Mouse (Mus musculus): ENCODE data around the gene Rell1.

Gene Rell1

GRCm38 (mm10) chr5:63956411-63956810, 12.3 kb downstream of the Rell1 start:
- intact Hi-C loops (cut with DNase I): no loop called here

- intact Hi-C loops (cut with DNase I): loop anchor here (5.0 kb wide), 1 partner anchor 46 kb away; no protein-coding TSS in a partner anchor
Observed at GRCm38 (mm10) chr5:63953401-63954032, 15.2 kb downstream of the Rell1 start.

GRCm38 (mm10) chr5:63952039-63952438, 16.7 kb downstream of the Rell1 start:
- intact Hi-C loops (cut with DNase I): loop anchor here (5.0 kb wide), 1 partner anchor 45 kb away; no protein-coding TSS in a partner anchor

DNA sequence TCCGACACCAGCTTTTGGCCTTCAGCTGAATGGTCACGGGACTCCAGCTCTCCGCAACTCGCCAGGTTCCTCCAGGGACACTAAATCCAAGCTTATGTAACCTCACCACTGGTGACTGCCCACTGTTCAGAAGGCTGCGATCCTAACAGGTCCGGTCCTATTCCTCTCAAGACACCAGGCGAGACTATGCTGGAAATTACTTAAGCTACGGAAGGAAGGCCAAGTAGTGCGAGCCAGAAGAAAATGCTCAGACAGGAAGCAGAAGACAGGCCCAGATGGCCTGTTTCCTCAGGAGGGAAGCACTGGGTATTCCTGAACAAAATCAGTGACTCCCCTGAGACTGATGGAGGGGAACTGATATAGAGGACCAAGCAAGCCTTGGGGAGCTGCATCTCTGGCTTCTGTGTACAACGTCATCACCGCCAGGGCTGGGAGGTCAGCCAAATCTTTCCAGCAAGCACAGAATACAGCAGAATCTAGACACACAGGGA, 17.2 kb downstream of the Rell1 start:
- intact Hi-C loops (cut with DNase I): loop anchor here (5.0 kb wide), 1 partner anchor 44 kb away; no protein-coding TSS in a partner anchor

DNA sequence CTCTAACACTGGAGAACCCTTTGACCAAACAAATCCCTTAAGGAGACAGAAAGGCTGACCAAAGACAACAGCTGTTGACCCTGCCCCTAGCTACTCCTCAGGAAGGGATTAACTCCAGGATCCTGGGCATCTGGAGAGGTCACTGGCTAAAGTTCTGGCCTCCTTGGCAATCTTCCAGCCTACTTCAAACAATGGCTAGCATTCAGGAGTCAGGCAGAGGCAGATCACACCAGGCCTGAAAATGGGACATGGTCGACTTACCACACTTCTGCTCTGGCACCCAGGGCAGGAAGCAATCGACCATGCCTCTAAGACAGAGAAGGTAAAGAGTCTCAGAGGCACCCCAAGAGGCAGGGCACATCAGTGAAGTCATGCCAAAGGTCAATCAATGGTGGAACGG, 19.5 kb downstream of the Rell1 start:
- intact Hi-C loops (cut with DNase I): no loop called here

GRCm38 (mm10) chr5:63947526-63947925, 21.2 kb downstream of the Rell1 start:
- intact Hi-C loops (cut with DNase I): no loop called here

- intact Hi-C loops (cut with DNase I): no loop called here
Observed at GRCm38 (mm10) chr5:63943291-63943690, 25.4 kb downstream of the Rell1 start.

GRCm38 (mm10) chr5:63941891-63942290, 26.8 kb downstream of the Rell1 start:
- intact Hi-C loops (cut with DNase I): no loop called here

DNA sequence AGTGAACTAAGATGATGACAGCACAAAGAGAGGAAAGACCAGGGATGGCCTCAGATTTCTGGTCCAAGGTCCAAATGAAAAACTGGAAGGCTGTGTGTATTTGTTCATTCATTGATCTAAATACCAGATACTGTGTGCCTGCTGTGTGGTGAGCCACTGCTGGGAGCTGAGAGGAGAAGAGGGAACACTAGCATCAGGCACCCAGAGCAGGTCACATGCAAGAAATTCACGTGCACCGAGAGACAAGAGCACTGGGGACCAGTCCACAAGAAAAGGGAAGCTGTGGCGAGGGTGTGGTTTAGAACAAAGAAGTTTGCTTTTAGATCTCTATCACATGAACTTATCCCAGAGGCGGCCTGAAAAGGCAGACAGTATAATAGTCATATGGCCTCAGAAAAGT, 30.1 kb downstream of the Rell1 start:
- intact Hi-C loops (cut with DNase I): no loop called here

- intact Hi-C loops (cut with DNase I): no loop called here
Observed at GRCm38 (mm10) chr5:63936740-63937139, 32.0 kb downstream of the Rell1 start.

DNA sequence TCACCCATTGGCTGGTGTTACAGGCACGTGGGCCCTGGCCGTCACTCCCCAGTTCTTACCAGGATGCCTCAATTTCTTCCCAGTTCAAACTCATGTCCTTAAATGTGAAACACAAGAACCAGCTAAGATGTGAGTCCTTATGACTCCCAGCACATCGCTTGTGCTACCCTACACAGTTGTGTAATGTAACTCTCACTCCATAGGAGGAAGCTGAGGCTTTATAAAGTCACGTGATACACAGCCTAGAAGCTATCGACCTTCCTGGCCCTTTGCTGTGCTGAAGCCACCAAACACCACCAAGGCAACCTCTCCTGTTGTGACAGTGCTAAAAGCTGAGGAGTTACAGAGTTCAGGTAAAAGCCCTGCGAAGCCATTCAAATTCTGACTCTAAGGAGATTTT, 33.1 kb downstream of the Rell1 start:
- intact Hi-C loops (cut with DNase I): no loop called here

- intact Hi-C loops (cut with DNase I): no loop called here
Observed at GRCm38 (mm10) chr5:63932829-63933228, 35.9 kb downstream of the Rell1 start.

GRCm38 (mm10) chr5:63930824-63931358, 37.8 kb downstream of the Rell1 start:
- intact Hi-C loops (cut with DNase I): no loop called here

DNA sequence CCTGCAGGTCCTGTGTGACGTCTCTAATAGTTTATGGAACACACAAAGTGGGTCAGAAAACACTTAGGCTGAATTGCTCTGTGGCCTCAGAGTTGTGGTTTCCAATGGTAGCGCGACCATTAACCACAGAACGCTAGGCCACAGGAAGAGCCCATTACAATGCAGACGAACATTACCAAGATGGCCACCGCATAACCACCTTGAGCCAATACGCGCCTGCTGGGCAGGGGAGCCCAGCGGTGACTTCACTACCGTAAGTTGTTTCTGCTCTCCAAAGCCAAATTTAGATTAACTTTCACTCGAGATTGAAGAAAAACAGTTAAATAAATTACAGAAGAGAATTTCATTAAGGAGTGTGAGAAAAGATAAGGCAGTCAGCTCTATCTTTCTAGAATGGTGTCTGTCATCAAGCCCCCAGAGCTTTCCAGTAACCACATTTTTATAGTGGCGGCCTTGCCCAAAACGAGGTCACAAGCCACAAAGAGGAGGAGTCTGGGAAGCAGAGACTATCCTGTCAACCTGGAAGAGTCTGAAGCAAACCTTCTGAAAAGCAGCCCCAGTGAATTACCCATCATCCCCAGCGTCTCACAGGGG, 43.6 kb downstream of the Rell1 start:
- intact Hi-C loops (cut with DNase I): no loop called here

GRCm38 (mm10) chr5:63923305-63924025, 45.2 kb downstream of the Rell1 start:
- intact Hi-C loops (cut with DNase I): no loop called here

DNA sequence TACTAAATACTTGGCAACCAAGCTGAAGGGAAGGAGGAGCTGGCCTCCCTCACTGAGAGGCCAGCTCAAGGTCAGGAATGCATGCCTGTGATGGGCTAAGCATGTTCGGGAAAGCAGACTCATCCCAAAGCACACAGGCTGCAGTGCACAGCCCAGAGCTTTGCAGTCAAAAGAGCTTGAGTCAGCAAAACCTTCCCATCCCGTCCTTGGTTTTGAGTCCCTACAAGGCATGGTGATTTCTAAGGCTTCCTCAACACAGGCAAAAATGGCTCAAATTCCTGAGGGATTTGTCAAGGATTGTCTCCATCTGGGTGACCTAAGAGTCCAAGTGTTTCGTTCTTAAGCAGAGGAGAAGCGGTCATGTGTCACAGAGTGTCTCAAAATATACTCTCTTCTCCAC, 50.5 kb downstream of the Rell1 start:
- intact Hi-C loops (cut with DNase I): no loop called here

DNA sequence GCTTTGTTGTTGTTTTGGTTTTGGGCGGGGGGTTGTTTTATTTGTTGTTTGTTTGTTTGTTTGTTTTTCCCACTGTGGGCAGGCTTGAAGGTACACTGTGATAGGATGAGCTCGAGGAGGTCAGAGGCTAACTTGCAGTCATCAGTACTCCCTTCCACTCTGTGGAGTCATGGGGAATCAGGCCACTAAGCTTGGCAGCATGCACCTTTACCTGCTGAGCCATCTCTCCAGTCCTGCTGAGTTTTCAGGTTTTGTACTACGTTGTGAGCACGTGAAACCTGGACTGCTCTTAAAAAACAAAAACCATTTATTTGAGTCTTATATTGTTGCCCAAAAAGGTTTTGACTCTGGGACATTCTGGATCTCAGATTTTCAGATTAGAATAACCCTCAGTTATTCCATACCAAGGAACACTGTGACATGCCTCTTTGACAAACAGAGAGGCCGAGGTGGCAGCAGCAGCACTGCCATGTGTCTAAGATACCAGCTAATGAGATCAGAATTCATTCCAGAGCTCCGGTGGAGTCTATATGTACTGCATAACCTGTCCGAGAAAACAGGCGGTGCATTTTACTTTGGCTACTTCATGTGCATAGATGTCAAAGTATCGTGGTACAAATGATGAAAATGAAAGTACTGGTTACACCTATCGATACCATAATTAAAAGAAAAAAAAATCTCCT, 52.1 kb downstream of the Rell1 start:
- intact Hi-C loops (cut with DNase I): no loop called here

GRCm38 (mm10) chr5:63914896-63915295, 53.8 kb downstream of the Rell1 start:
- intact Hi-C loops (cut with DNase I): loop anchor here (5.0 kb wide), 1 partner anchor 52 kb away; the partner anchor contains the start of gene Rell1

GRCm38 (mm10) chr5:63910171-63910960, 58.3 kb downstream of the Rell1 start:
- intact Hi-C loops (cut with DNase I): loop anchor here (5.0 kb wide), 1 partner anchor 57 kb away; the partner anchor contains the start of gene Rell1

GRCm38 (mm10) chr5:63907513-63907912, 61.2 kb downstream of the Rell1 start:
- intact Hi-C loops (cut with DNase I): loop anchor here (2.0 to 5.0 kb wide), 3 partner anchors 45 to 365 kb away; no protein-coding TSS in a partner anchor

Measured in adrenal gland (tissue).